8 mouse cellular contexts compared by ENCODE assay signal in the genomic region with DNA sequence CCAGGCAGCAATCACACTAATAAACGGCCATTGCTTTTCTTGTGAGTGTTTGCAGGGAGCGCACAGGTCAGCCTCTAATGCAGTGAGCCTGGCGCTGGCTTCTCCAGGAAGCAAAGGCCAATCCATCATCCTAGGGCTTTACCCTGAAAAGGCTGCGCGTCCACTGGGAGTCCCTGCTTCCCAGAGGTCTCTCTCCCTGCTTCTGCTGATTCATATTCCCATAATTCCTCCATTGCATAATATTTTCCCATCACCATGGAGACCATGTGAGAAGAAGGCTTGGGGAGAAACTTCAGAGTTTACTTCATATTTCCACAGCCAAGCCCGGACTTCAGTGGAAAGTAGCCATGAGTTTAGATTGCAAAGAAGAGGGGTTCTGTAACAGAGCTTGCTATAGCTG. TPM values are rescaled to one million over a fixed set of nuclear protein-coding genes. Genes with fewer than 3 reads are reported as not detected.
DNase-seq lines count a peak whose midpoint lies in the region; ATAC-seq lines count a peak whose summit lies in the region.

No protein-coding gene starts in this region.

- no peak overlapping the region for H3K4me3 ChIP-seq in heart, embryonic 16.5 days (ENCODE audit: low read length)
- no peak overlapping the region for H3K4me3 ChIP-seq in stomach, embryonic 15.5 days (replicated peaks)

- peak; percentile 60 for DNase-seq in embryo, embryonic 10 days (ENCODE audit: low spot score)
- no peak for DNase-seq in embryo, embryonic 9.5 days (ENCODE audit: extremely low spot score)
- DNase-seq in 3T3-L1 (ENCODE audit: low read depth, low spot score): peak; percentile 84
- peak; percentile 57 to 71 for DNase-seq in kidney, postnatal 25 days
- DNase-seq in layer of hippocampus, adult 9-10 months (ENCODE audit: low spot score): no peak

- no peaks in the 10 kb centered on the region for H3K27me3 ChIP-seq in heart, embryonic 16.5 days (ENCODE audit: control insufficient read depth, insufficient read depth, low read length)
- H3K27me3 ChIP-seq in stomach, embryonic 15.5 days (replicated peaks): no peaks in the 10 kb centered on the region

- H3K9me3 ChIP-seq in heart, embryonic 16.5 days (replicated peaks; ENCODE audit: control insufficient read depth, low read length): no peaks in the 10 kb centered on the region
- no peaks in the 10 kb centered on the region for H3K9me3 ChIP-seq in stomach, embryonic 15.5 days

- no peak overlapping the region for H3K9ac ChIP-seq in heart, embryonic 16.5 days (ENCODE audit: low read length)
- H3K9ac ChIP-seq in stomach, embryonic 15.5 days: no peak overlapping the region

- H3K36me3 ChIP-seq in heart, embryonic 16.5 days (ENCODE audit: control insufficient read depth, insufficient read depth): no peaks in the 10 kb centered on the region
- no peaks in the 10 kb centered on the region for H3K36me3 ChIP-seq in stomach, embryonic 15.5 days

- 66% methylated on average over 6 of the region's 6 CpGs for WGBS in heart, embryonic 16.5 days
- WGBS in stomach, embryonic 15.5 days: 15% methylated on average over 6 of the region's 6 CpGs

- H3K4me1 ChIP-seq in heart, embryonic 16.5 days (ENCODE audit: control insufficient read depth, insufficient read depth, low read length): peaks cover 5% of the 10 kb centered on the region; the same call in 1 of the 2 replicates
- H3K4me1 ChIP-seq in stomach, embryonic 15.5 days: peaks cover 11% of the 10 kb centered on the region

- peak overlapping the region; percentile 32; the same call in 1 of the 2 replicates for H3K27ac ChIP-seq in heart, embryonic 16.5 days (ENCODE audit: low read length)
- peak overlapping the region; percentile 65 for H3K27ac ChIP-seq in stomach, embryonic 15.5 days

- ATAC-seq in heart, embryonic 16.5 days (replicated peaks; ENCODE audit: extremely low read depth, insufficient read depth, low FRiP score): 0 out of 2 replicates have a peak, but pooled peaks have one; percentile 29
- peak; percentile 84 for ATAC-seq in stomach, embryonic 15.5 days (ENCODE audit: insufficient read depth, low FRiP score, low read depth)
- no peak for ATAC-seq in inflammation-experienced regulatory T-cells, adult 6 months

- H3K4me2 ChIP-seq in heart, embryonic 16.5 days (ENCODE audit: low read depth, low read length): no peak overlapping the region
- H3K4me2 ChIP-seq in stomach, embryonic 15.5 days: no peak overlapping the region

RNA-seq across cellular contexts. Expression of a gene that starts 33.2 kb away (rescaled TPM):
- polyA plus RNA-seq in heart, embryonic 16.5 days (2015; fragmentation: Nextera tagmentation; extraction: Ambion mirVana): 84.9 and 87.0 TPM in 2 replicates
- 67.6 and 72.2 TPM in 2 replicates for polyA plus RNA-seq in stomach, embryonic 15.5 days (2015; fragmentation: Nextera tagmentation; extraction: Ambion mirVana)
- not detected for polyA plus RNA-seq in inflammation-experienced regulatory T-cells, adult 6 months (2017; shearing (Covaris generic))

Comparison
In these comparisons a context has a peak if more than half of its experiments do, and no peak if none do; other contexts are left out.
1. DNase-seq: peak in embryo, embryonic 10 days (single experiment), 3T3-L1 (single experiment) and kidney, postnatal 25 days (2 of 2); none in embryo, embryonic 9.5 days (single experiment) and layer of hippocampus, adult 9-10 months (single experiment).
2. RNA of a gene that starts 33.2 kb away (polyA plus RNA-seq): 84.9 to 87.0 TPM in heart, embryonic 16.5 days and 67.6 to 72.2 TPM in stomach, embryonic 15.5 days; not detected in inflammation-experienced regulatory T-cells, adult 6 months; every median in the first group is over 10 times any median in the second.